Mouse (Mus musculus) left cerebral cortex, adult 9 months (tissue): ENCODE measurements around the gene Mapkbp1.

Experiments
- DNase-seq, 2 experiments: peaks; one replicate each; pipeline ENCODE4 v3.0.0; 2022; ENCODE audit warnings: low spot score in 2 of 2

The Mapkbp1 gene

GRCm38 (mm10) chr2:120008672-120009071 lies 36.2 kb downstream of the Mapkbp1 start:
- no peak for DNase-seq

- DNase-seq, result peak in 1 of 2 experiments; percentile 67
These were observed 39.1 kb downstream of the Mapkbp1 start for GRCm38 (mm10) chr2:120011462-120012200.

GRCm38 (mm10) chr2:120012924-120013323 lies 40.4 kb downstream of the Mapkbp1 start:
- no peak for DNase-seq

GRCm38 (mm10) chr2:120013831-120014486 lies 41.5 kb downstream of the Mapkbp1 start:
- no peak for DNase-seq

- DNase-seq, result no peak
These were observed 43.4 kb downstream of the Mapkbp1 start for GRCm38 (mm10) chr2:120015882-120016281.

- no peak for DNase-seq
These were observed 45.1 kb downstream of the Mapkbp1 start for GRCm38 (mm10) chr2:120017599-120017998.

- DNase-seq, result no peak
These were observed 51.8 kb downstream of the Mapkbp1 start for GRCm38 (mm10) chr2:120024337-120024736.

GRCm38 (mm10) chr2:120026984-120027949 lies 54.8 kb downstream of the Mapkbp1 start, which contains the start of the genes Jmjd7 and Gm28042:
Gene Jmjd7 (plus strand): TSS chr2:120027483.
Gene Gm28042 (plus strand): TSS chr2:120027493.
- DNase-seq, result peak; percentile 46 to 86

GRCm38 (mm10) chr2:120027950-120028331 lies 55.4 kb downstream of the Mapkbp1 start:
- no peak for DNase-seq

- DNase-seq, result no peak
These were observed 57.9 kb downstream of the Mapkbp1 start for GRCm38 (mm10) chr2:120030380-120030779.

- no peak for DNase-seq
These were observed 60.4 kb downstream of the Mapkbp1 start, which contains the start of gene Pla2g4b for GRCm38 (mm10) chr2:120032726-120033467. Gene Pla2g4b (plus strand): TSS chr2:120033417.

- DNase-seq, result no peak
These were observed 61.2 kb downstream of the Mapkbp1 start for GRCm38 (mm10) chr2:120033726-120034125.

GRCm38 (mm10) chr2:120037744-120038143 lies 65.2 kb downstream of the Mapkbp1 start:
- DNase-seq, result no peak

- no peak for DNase-seq
These were observed 68.5 kb downstream of the Mapkbp1 start for GRCm38 (mm10) chr2:120040991-120041390.

GRCm38 (mm10) chr2:120044101-120044603 lies 71.7 kb downstream of the Mapkbp1 start:
- peak; percentile 55 to 71 for DNase-seq

- no peak for DNase-seq
These were observed 72.2 kb downstream of the Mapkbp1 start for GRCm38 (mm10) chr2:120044676-120045075.

- peak in 1 of 2 experiments; percentile 62 for DNase-seq
These were observed 74.2 kb downstream of the Mapkbp1 start for GRCm38 (mm10) chr2:120046486-120047310.

GRCm38 (mm10) chr2:120048173-120048572 lies 75.7 kb downstream of the Mapkbp1 start:
- no peak for DNase-seq

- DNase-seq, result peak in 1 of 2 experiments; percentile 42
These were observed 77.3 kb downstream of the Mapkbp1 start for GRCm38 (mm10) chr2:120049632-120050274.
